Mouse (Mus musculus) left cerebral cortex, adult 11 months (tissue): ENCODE results near the gene M6pr.

Source experiments
- DNase-seq: peaks from one replicate; pipeline ENCODE4 v3.0.0; 2022; ENCODE audit warnings: low spot score

M6pr gene

GRCm38 (mm10) chr6:122308505-122309393, at the start of gene M6pr:
Gene M6pr (plus strand): TSS chr6:122308720.
- DNase-seq = peak; percentile 98

GRCm38 (mm10) chr6:122262543-122262942, 46.0 kb upstream of the M6pr start:
- no peak for DNase-seq

GRCm38 (mm10) chr6:122268561-122268960, 40.0 kb upstream of the M6pr start:
- DNase-seq = no peak

GRCm38 (mm10) chr6:122269170-122269569, 39.4 kb upstream of the M6pr start:
- DNase-seq = no peak

GRCm38 (mm10) chr6:122270152-122270551, 38.4 kb upstream of the M6pr start:
- DNase-seq = no peak

GRCm38 (mm10) chr6:122274546-122274945, 34.0 kb upstream of the M6pr start:
- no peak for DNase-seq

GRCm38 (mm10) chr6:122276565-122276964, 32.0 kb upstream of the M6pr start:
- DNase-seq = no peak

- DNase-seq = no peak
Measured at GRCm38 (mm10) chr6:122282782-122283181, 25.7 kb upstream of the M6pr start, which contains the start of gene Klrg1. Gene Klrg1 (minus strand): TSS chr6:122282882.

- no peak for DNase-seq
Measured at GRCm38 (mm10) chr6:122283429-122283828, 25.1 kb upstream of the M6pr start.

GRCm38 (mm10) chr6:122284304-122284703, 24.2 kb upstream of the M6pr start:
- no peak for DNase-seq

- DNase-seq = no peak
Measured at GRCm38 (mm10) chr6:122284823-122285222, 23.7 kb upstream of the M6pr start.

GRCm38 (mm10) chr6:122288263-122288662, 20.3 kb upstream of the M6pr start:
- DNase-seq = no peak

GRCm38 (mm10) chr6:122289313-122289712, 19.2 kb upstream of the M6pr start:
- no peak for DNase-seq

- no peak for DNase-seq
Measured at GRCm38 (mm10) chr6:122290253-122290652, 18.3 kb upstream of the M6pr start.

GRCm38 (mm10) chr6:122291264-122291663, 17.3 kb upstream of the M6pr start:
- no peak for DNase-seq

GRCm38 (mm10) chr6:122291735-122292134, 16.8 kb upstream of the M6pr start:
- DNase-seq = no peak

GRCm38 (mm10) chr6:122292184-122292583, 16.3 kb upstream of the M6pr start:
- no peak for DNase-seq

- DNase-seq = no peak
Measured at GRCm38 (mm10) chr6:122293121-122293520, 15.4 kb upstream of the M6pr start.

- no peak for DNase-seq
Measured at GRCm38 (mm10) chr6:122293796-122294195, 14.7 kb upstream of the M6pr start.

- no peak for DNase-seq
Measured at GRCm38 (mm10) chr6:122294290-122294689, 14.2 kb upstream of the M6pr start.

GRCm38 (mm10) chr6:122295242-122295641, 13.3 kb upstream of the M6pr start:
- DNase-seq = no peak

GRCm38 (mm10) chr6:122296918-122297278, 11.6 kb upstream of the M6pr start:
- DNase-seq = no peak

- no peak for DNase-seq
Measured at GRCm38 (mm10) chr6:122297279-122298222, 11.0 kb upstream of the M6pr start.
